In the genomic region with DNA sequence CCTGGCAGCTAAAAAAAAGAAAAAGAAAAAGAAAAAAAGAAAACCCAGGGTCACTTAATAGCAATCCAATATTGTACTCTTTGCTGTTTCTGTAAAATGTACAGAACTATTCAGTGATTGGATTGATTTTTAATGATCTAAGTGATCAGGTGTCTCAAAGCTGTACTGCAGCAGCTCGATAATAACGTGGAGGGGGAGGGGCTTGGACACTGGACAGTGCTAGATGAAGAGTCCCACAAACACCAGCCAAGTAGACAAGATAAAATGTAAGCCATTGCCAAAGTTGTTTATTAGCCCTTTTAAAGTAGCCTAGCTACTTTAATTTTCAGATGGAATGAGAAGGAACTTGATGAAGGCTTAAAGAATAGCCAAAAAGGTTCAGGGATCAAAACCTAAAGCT, we compare ENCODE assay signal across 13 mouse cellular contexts.
"Had no signal": no experiment of that assay in that cellular context is flagged by ENCODE, and none has a peak within 500 bp of the region (broad histone marks: within the 10 kb centered on the region; RNA-seq: fewer than 3 reads in every experiment).

No protein-coding gene starts in this region.

- H3K27ac ChIP-seq: hindbrain, embryonic 15.5 days; left cerebral cortex, adult 2 months; limb, embryonic 15.5 days; liver, embryonic 14.5 days; midbrain, embryonic 10.5 days; neural tube, embryonic 13.5 days; stomach, embryonic 15.5 days had no signal

- H3K4me1 ChIP-seq: hindbrain, embryonic 15.5 days; limb, embryonic 15.5 days; midbrain, embryonic 10.5 days; neural tube, embryonic 13.5 days; stomach, embryonic 15.5 days had no signal

- H3K27me3 ChIP-seq: hindbrain, embryonic 15.5 days; limb, embryonic 15.5 days; neural tube, embryonic 13.5 days; stomach, embryonic 15.5 days had no signal

- H3K4me2 ChIP-seq: hindbrain, embryonic 15.5 days; limb, embryonic 15.5 days; neural tube, embryonic 13.5 days; stomach, embryonic 15.5 days had no signal

- DNase-seq: lung, adult 18-20 months; lung, postnatal 4 days; right cerebral cortex, postnatal 14 days; thymus, postnatal 36 days had no signal

- H3K4me3 ChIP-seq: hindbrain, embryonic 15.5 days; left cerebral cortex, adult 2 months; limb, embryonic 15.5 days; midbrain, embryonic 10.5 days; neural tube, embryonic 13.5 days; stomach, embryonic 15.5 days had no signal

- H3K9ac ChIP-seq: hindbrain, embryonic 15.5 days; limb, embryonic 15.5 days; liver, embryonic 14.5 days; neural tube, embryonic 13.5 days; stomach, embryonic 15.5 days had no signal

- H3K9me3 ChIP-seq: hindbrain, embryonic 15.5 days; limb, embryonic 15.5 days; midbrain, embryonic 10.5 days; neural tube, embryonic 13.5 days; stomach, embryonic 15.5 days had no signal

- ATAC-seq: intestine, embryonic 16.5 days; midbrain, embryonic 16.5 days had no signal

- H3K36me3 ChIP-seq: hindbrain, embryonic 15.5 days; limb, embryonic 15.5 days; midbrain, embryonic 10.5 days; neural tube, embryonic 13.5 days; stomach, embryonic 15.5 days had no signal
